Mouse (Mus musculus) cerebellum, postnatal 36 days (tissue): ENCODE results near the gene Urad.
A peak's percentile ranks its signal among the peaks of the same experiment; 100 is the strongest.

Experiments used
- DNase-seq, 2 experiments: peaks; one replicate each; pipeline ENCODE4 v3.0.0; 2021 to 2022; ENCODE audit warnings: mixed read lengths in 2 of 2

Gene Urad

GRCm38 (mm10) chr5:147322183-147322582 lies at the start of gene Urad:
TSS of gene Urad (minus strand) at chr5:147322440.
- DNase-seq: no peak

GRCm38 (mm10) chr5:147370276-147370675 lies 48.0 kb upstream of the Urad start:
- no peak for DNase-seq

GRCm38 (mm10) chr5:147368221-147368620 lies 46.0 kb upstream of the Urad start:
- no peak for DNase-seq

- DNase-seq: no peak
Measured at GRCm38 (mm10) chr5:147365995-147366765, 43.9 kb upstream of the Urad start.

GRCm38 (mm10) chr5:147363054-147363453 lies 40.8 kb upstream of the Urad start:
- no peak for DNase-seq

GRCm38 (mm10) chr5:147358481-147358880 lies 36.2 kb upstream of the Urad start:
- DNase-seq: no peak

- peak; percentile 13 to 17 for DNase-seq
Measured at GRCm38 (mm10) chr5:147357536-147357935, 35.3 kb upstream of the Urad start.

GRCm38 (mm10) chr5:147356260-147357055 lies 34.2 kb upstream of the Urad start:
- no peak for DNase-seq

GRCm38 (mm10) chr5:147355788-147356187 lies 33.5 kb upstream of the Urad start:
- DNase-seq: no peak

GRCm38 (mm10) chr5:147354985-147355384 lies 32.7 kb upstream of the Urad start:
- no peak for DNase-seq

GRCm38 (mm10) chr5:147354161-147354780 lies 32.0 kb upstream of the Urad start:
- no peak for DNase-seq

GRCm38 (mm10) chr5:147351931-147352330 lies 29.7 kb upstream of the Urad start:
- no peak for DNase-seq

- DNase-seq: no peak
Measured at GRCm38 (mm10) chr5:147345981-147346380, 23.7 kb upstream of the Urad start.

GRCm38 (mm10) chr5:147343904-147344303 lies 21.7 kb upstream of the Urad start:
- DNase-seq: no peak

- no peak for DNase-seq
Measured at GRCm38 (mm10) chr5:147342901-147343300, 20.7 kb upstream of the Urad start.

- DNase-seq: no peak
Measured at GRCm38 (mm10) chr5:147340741-147341414, 18.6 kb upstream of the Urad start.

- no peak for DNase-seq
Measured at GRCm38 (mm10) chr5:147339560-147339959, 17.3 kb upstream of the Urad start.

- no peak for DNase-seq
Measured at GRCm38 (mm10) chr5:147338967-147339366, 16.7 kb upstream of the Urad start.

- DNase-seq: no peak
Measured at GRCm38 (mm10) chr5:147332711-147333110, 10.5 kb upstream of the Urad start.

- DNase-seq: peak; percentile 53 to 54
Measured at GRCm38 (mm10) chr5:147331547-147331946, 9.3 kb upstream of the Urad start.

GRCm38 (mm10) chr5:147329946-147330345 lies 7.7 kb upstream of the Urad start:
- DNase-seq: no peak

GRCm38 (mm10) chr5:147327636-147328035 lies 5.4 kb upstream of the Urad start:
- DNase-seq: no peak

GRCm38 (mm10) chr5:147325931-147326330 lies 3.7 kb upstream of the Urad start:
- DNase-seq: no peak
